11 mouse cellular contexts compared by ENCODE assay signal in genomic region chr1:160061321-160061720, GRCm38 (mm10). TPM values are rescaled to one million over a fixed set of nuclear protein-coding genes. Genes with fewer than 3 reads are reported as not detected.
DNase-seq lines count a peak whose midpoint lies in the region; ATAC-seq and TF ChIP-seq lines count a peak whose summit lies in the region.
"Had no signal": no experiment of that assay in that cellular context is flagged by ENCODE, and none has a peak within 500 bp of the region (broad histone marks: within the 10 kb centered on the region; RNA-seq: fewer than 3 reads in every experiment).

No protein-coding gene starts in this region.

- no peak overlapping the region for H3K4me3 ChIP-seq in intestine, embryonic 15.5 days (replicated peaks)
- no peak overlapping the region for H3K4me3 ChIP-seq in intestine, postnatal 0 days (ENCODE audit: low read depth, low read length)
- H3K4me3 ChIP-seq in hindbrain, embryonic 10.5 days = no peak overlapping the region
- H3K4me3 ChIP-seq: embryonic facial prominence, embryonic 15.5 days; myocyte had no signal

- no peaks in the 10 kb centered on the region for H3K9me3 ChIP-seq in intestine, embryonic 15.5 days
- H3K9me3 ChIP-seq in intestine, postnatal 0 days (ENCODE audit: control insufficient read depth) = no peaks in the 10 kb centered on the region
- no peaks in the 10 kb centered on the region for H3K9me3 ChIP-seq in hindbrain, embryonic 10.5 days
- H3K9me3 ChIP-seq: embryonic facial prominence, embryonic 15.5 days had no signal

- H3K36me3 ChIP-seq in intestine, embryonic 15.5 days = no peaks in the 10 kb centered on the region
- H3K36me3 ChIP-seq in intestine, postnatal 0 days (ENCODE audit: control insufficient read depth, insufficient read depth) = no peaks in the 10 kb centered on the region
- no peaks in the 10 kb centered on the region for H3K36me3 ChIP-seq in hindbrain, embryonic 10.5 days
- H3K36me3 ChIP-seq: embryonic facial prominence, embryonic 15.5 days had no signal

- H3K9ac ChIP-seq in intestine, embryonic 15.5 days = no peak overlapping the region
- no peak overlapping the region for H3K9ac ChIP-seq in intestine, postnatal 0 days (ENCODE audit: low read depth, low read length)
- H3K9ac ChIP-seq: embryonic facial prominence, embryonic 15.5 days; hindbrain, embryonic 14.5 days had no signal

- no peak overlapping the region for H3K4me2 ChIP-seq in intestine, embryonic 15.5 days (replicated peaks)
- H3K4me2 ChIP-seq in intestine, postnatal 0 days (replicated peaks; ENCODE audit: low read depth) = no peak overlapping the region
- H3K4me2 ChIP-seq: embryonic facial prominence, embryonic 15.5 days; hindbrain, embryonic 14.5 days had no signal

- no peaks in the 10 kb centered on the region for H3K4me1 ChIP-seq in intestine, embryonic 15.5 days (replicated peaks)
- peaks cover 4% of the 10 kb centered on the region; the same call in 1 of the 2 replicates for H3K4me1 ChIP-seq in intestine, postnatal 0 days (replicated peaks; ENCODE audit: control insufficient read depth, insufficient read depth, low read length)
- H3K4me1 ChIP-seq in hindbrain, embryonic 10.5 days (replicated peaks) = no peaks in the 10 kb centered on the region
- H3K4me1 ChIP-seq: embryonic facial prominence, embryonic 15.5 days had no signal

- no peaks in the 10 kb centered on the region for H3K27me3 ChIP-seq in intestine, embryonic 15.5 days (replicated peaks)
- no peaks in the 10 kb centered on the region for H3K27me3 ChIP-seq in intestine, postnatal 0 days (replicated peaks; ENCODE audit: control insufficient read depth, insufficient read depth, low read length)
- no peaks in the 10 kb centered on the region for H3K27me3 ChIP-seq in hindbrain, embryonic 10.5 days (ENCODE audit: insufficient read depth, poor library complexity, severe bottlenecking)
- H3K27me3 ChIP-seq: embryonic facial prominence, embryonic 15.5 days had no signal

- WGBS in intestine, embryonic 15.5 days = 77% methylated on average over 5 of the region's 5 CpGs
- WGBS in intestine, postnatal 0 days = 69% methylated on average over 5 of the region's 5 CpGs
- WGBS in hindbrain, embryonic 10.5 days = 87% methylated on average over 5 of the region's 5 CpGs

- peak; percentile 49; the same call in 1 of the 2 replicates for ATAC-seq in intestine, embryonic 15.5 days
- ATAC-seq in intestine, postnatal 0 days = no peak
- ATAC-seq in erythroid progenitor cell, adult 5-6 weeks (replicated peaks; ENCODE audit: low FRiP score, poor library complexity, severe bottlenecking) = peak; percentile 87
- peak; percentile 27 for ATAC-seq in megakaryocyte, adult 5-6 weeks (ENCODE audit: poor library complexity, severe bottlenecking)

- no peak overlapping the region for H3K27ac ChIP-seq in intestine, embryonic 15.5 days
- H3K27ac ChIP-seq in intestine, postnatal 0 days (ENCODE audit: low read depth, low read length) = no peak overlapping the region
- no peak overlapping the region for H3K27ac ChIP-seq in hindbrain, embryonic 10.5 days
- H3K27ac ChIP-seq: embryonic facial prominence, embryonic 15.5 days; hindbrain, embryonic 14.5 days had no signal

- peak; percentile 69 for DNase-seq in MEL-GATA-1-ER (ENCODE audit: extremely low read depth, low read depth)
- DNase-seq in ovary, adult 18-20 months (ENCODE audit: low spot score) = no peak
- no peak for DNase-seq in testis, postnatal 10 days (ENCODE audit: low spot score)
- no peak for DNase-seq in hindbrain, embryonic 10.5 days (ENCODE audit: low spot score)

- no peak for TF ChIP-seq CTCF in intestine, postnatal 0 days (IDR thresholded peaks at IDR 0.05; ENCODE audit: low read depth)

RNA-seq across cellular contexts. Expression of gene 4930523C07Rik, which starts 17.1 kb away (rescaled TPM):
- polyA plus RNA-seq in intestine, embryonic 15.5 days (2015; fragmentation: Nextera tagmentation; extraction: Ambion mirVana) = 9.6 and 10.5 TPM in 2 replicates
- 9.6 and 13.4 TPM in 2 replicates for polyA plus RNA-seq in intestine, postnatal 0 days (2015; fragmentation: Nextera tagmentation; extraction: Ambion mirVana)
- 26.0 and 46.5 TPM in 2 replicates for total RNA-seq in erythroid progenitor cell, adult 5-6 weeks (2015; ENCODE audit: low replicate concordance)
- 25.9 and 91.2 TPM in 2 replicates for total RNA-seq in erythroid progenitor cell, adult 5-6 weeks (2017; ENCODE audit: low replicate concordance)
- 54.6 and 66.3 TPM in 2 replicates for total RNA-seq in megakaryocyte, adult 5-6 weeks (2015)
- total RNA-seq in megakaryocyte, adult 5-6 weeks (2017) = 48.8 and 62.2 TPM in 2 replicates
- polyA plus RNA-seq in hindbrain, embryonic 10.5 days (2016; fragmentation: Nextera tagmentation; extraction: Ambion mirVana) = 1.7 and 2.9 TPM in 2 replicates
